Mouse (Mus musculus) adrenal gland (tissue): ENCODE measurements around the gene Fgf10.

Experiments used
- intact Hi-C: fragments of 180-260 bp; cut with DNase I; formaldehyde crosslinking; loops from one replicate; pipeline ENCODE4 v1.15.1; 2025
- long read RNA-seq, 2 experiments: library from polyadenylated mRNA; unstranded; transcript quantifications; one replicate each; pipeline ENCODE4 v2.0.0; 2020; ENCODE audit warnings: borderline replicate concordance in 1 of 2; ENCODE audit not compliant: insufficient replicate concordance in 1 of 2

Gene Fgf10
- long read RNA-seq, experiment 1, result 0 reads
- long read RNA-seq, experiment 2, result 0 reads

- intact Hi-C loops, result no loop called here
These were observed at the start of gene Fgf10 for GRCm38 (mm10) chr13:118669491-118669890. Gene Fgf10 (plus strand): TSS chr13:118669791.

DNA sequence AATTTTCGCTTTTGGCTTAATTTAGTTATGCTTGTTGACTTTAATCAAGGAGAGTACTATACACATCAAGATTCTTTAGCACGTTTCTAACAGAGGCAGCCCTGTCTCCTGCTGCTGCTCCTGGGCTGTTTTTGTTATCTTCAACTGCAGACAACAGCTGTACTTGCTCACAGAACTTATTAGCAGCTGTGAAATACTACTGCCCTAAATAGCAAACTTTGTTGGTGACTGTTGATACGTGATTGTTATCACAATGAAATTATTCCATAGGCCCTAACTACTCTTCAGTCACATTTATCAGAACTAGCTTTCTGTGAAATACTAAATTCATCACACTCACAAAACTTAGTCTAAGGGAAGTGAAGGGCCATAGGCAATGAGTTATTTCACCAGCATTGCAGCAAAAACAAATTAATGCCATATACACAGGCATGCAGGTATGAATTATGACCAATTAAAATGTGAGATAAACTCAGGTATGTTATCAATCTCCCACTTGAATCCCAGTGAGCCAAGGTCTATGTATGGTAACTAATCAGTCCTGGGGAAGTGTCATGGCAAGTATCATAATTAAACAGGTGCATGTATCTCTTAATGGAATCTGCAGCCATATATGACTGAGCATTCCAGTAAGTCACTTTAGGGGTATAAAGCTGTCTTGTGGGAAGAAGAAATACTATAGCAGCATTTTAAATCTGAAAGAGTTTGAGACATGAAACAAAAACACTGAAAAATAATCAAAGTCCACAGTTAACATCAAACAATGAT is 39.7 kb upstream of the Fgf10 start:
- intact Hi-C loops, result no loop called here

DNA sequence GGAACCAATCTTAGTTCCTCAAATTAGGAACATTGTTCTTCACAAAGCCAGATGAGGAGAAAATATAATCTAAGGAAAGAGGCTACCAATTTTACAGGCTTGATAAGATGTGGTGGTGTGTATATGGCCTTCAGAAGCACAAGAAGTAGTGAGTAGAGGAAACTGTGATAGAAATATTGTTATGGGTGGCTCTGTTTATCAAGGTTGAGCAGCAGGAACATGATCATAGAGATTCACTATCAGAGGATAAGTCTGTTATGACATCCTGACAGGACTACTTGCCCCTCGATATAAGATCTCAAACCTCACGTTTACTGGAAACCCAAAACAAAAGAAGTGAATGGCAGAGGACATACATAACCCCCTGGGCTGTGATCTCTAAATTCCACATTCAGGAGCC is 38.1 kb upstream of the Fgf10 start:
- intact Hi-C loops, result no loop called here

GRCm38 (mm10) chr13:118636047-118636446 is 33.5 kb upstream of the Fgf10 start:
- intact Hi-C loops, result no loop called here

DNA sequence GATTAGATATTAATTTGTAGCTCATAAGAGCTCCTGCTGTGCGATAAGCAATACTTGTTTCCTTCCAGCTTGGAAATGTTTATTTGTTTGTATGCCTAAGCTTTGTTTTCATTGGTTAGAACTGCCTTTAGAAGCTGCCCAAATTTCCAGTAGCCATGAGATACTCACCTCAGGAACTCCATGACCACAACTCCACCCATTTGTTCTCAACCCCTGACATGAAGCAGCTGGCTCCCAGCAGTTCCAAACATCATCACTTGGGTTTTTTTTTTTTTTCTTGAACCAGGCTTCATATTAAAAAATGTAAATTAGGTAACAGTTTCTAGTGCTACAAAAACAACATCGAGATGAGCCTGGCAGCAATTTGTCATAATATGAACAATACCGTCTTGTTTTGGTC is 27.0 kb upstream of the Fgf10 start:
- intact Hi-C loops, result no loop called here

DNA sequence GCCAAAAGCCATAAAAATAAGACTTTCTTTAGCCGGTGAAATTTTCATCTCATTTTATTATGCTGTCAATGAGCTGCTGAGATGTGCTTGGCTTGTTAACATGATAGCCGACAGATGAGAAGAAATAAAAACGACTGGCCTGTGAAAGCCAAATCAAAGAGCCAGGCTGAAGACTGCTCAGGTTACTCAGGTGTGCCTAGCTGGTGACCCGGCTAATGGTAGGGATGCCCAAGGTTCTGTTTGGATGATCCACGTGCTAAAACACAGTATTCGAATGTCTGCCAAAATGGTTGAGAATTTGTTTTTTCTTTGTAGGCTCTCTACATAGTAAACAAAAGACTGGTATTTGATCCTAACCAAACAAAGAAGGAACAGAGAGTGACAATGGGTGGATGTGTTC is 26.5 kb upstream of the Fgf10 start:
- intact Hi-C loops, result no loop called here

GRCm38 (mm10) chr13:118656991-118657390 is 12.6 kb upstream of the Fgf10 start:
- intact Hi-C loops, result no loop called here

- intact Hi-C loops, result no loop called here
These were observed 11.6 kb upstream of the Fgf10 start for GRCm38 (mm10) chr13:118658031-118658430.

DNA sequence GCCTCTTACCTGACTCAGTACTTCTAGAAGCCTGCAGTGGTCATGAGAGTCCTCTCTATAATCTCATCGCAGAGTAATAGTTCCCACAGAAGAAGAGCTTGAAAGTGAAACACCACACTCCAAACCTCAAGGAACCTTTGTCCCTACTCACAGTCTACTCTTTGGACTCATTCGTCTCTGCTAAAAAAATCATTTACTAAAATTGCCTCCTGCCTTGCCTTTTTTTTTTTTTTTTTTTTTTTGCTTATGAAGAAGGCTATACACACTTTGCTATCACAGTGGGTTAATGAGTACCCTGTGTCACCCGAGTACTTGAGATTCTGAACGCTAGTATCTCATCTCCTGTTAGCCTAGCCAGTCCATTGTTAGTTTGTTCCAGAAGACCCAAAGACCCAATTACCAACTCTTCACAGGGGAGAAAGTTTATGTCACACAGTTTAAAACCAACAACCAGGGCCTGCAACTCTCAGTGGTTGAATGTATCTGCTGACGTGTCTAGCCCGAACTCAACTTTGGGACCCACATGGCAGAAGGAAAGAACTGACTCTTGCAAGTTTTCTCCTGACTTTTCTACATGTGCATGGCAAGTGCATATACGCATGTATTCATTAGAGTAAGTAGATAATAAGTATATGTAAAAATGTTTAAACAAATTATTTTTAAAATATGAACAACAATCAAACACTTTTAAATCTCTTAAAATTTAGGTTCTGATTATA is 10.8 kb upstream of the Fgf10 start:
- intact Hi-C loops, result no loop called here

GRCm38 (mm10) chr13:118661664-118662063 is 7.9 kb upstream of the Fgf10 start:
- intact Hi-C loops, result no loop called here

DNA sequence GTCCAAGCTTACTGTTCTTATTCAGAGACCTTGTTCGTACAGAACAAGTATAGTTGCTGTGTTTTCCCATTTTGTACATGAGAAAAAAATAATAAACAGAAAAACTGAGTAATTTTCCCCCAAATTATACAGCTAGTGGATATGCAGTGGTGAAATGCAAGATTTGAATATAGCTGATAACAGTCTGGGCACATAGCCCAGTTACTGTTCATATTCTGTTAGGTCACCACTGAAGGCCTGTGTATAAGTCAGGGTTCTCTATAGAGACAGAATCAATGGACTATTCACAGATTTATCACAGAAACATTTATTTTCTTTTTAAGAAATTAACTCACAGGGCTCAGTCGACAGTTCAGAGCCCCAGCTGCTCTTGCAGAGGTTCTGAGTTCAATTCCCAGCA is 4.7 kb upstream of the Fgf10 start:
- intact Hi-C loops, result no loop called here

DNA sequence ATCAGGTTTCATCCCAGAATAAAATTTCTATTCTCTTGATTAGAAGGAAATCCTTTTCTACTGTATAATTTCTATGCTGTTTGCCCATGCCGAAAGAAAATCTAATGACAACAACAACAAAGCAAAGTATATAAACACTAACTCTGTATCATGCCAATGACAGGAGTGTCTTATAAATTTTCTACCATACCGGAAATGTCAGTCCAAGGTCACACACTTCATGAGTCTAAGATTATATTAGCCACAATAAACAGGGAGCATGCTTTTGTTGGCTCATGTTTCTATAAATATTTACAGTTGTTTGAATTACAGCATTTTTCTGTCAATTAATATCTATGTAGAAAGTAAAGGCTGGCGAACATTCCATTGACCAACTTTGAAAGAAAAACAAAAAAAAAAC is 9.6 kb downstream of the Fgf10 start:
- intact Hi-C loops, result no loop called here

DNA sequence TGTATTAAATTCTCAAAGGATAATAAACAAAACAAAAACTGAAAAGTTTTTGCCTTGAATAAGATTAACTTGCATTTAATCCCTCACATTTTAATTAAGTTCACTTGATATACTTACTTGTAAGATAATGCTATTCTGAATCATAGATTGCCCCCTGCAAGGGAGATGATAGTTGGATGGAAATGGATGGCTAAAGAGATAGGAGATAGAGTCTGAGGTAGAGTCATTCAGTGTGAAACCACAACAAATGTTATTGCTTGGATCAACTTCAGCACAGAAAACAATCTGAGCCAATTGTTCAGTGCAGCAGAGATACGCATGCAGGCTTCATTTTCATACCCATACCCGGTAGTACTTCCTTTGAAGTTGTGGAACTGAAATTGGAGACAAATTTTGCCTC is 23.5 kb downstream of the Fgf10 start:
- intact Hi-C loops, result no loop called here

DNA sequence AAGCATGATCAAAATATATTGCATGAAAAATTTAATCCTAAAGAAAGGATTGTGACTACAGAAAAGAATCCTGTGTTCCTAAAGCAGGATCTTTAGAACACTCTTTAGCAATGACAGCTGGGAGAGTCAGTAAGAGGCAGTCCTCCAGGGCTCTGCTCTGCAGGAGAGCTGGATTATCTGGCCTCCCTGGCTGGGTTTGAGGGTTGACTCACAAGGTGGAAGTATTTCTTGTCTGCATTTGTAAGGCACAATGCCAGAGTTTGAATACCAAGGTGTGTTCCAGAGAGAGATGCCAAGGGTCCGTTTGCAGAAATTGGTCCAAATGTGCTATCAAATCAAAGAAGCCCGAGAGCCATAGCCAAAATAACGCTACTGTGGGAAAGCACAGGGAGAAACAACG is 25.5 kb downstream of the Fgf10 start:
- intact Hi-C loops, result no loop called here

- intact Hi-C loops, result no loop called here
These were observed 34.1 kb downstream of the Fgf10 start for GRCm38 (mm10) chr13:118703727-118704126.

- intact Hi-C loops, result no loop called here
These were observed 36.1 kb downstream of the Fgf10 start for GRCm38 (mm10) chr13:118705716-118706115.

- intact Hi-C loops, result no loop called here
These were observed 40.3 kb downstream of the Fgf10 start for GRCm38 (mm10) chr13:118709912-118710311.

DNA sequence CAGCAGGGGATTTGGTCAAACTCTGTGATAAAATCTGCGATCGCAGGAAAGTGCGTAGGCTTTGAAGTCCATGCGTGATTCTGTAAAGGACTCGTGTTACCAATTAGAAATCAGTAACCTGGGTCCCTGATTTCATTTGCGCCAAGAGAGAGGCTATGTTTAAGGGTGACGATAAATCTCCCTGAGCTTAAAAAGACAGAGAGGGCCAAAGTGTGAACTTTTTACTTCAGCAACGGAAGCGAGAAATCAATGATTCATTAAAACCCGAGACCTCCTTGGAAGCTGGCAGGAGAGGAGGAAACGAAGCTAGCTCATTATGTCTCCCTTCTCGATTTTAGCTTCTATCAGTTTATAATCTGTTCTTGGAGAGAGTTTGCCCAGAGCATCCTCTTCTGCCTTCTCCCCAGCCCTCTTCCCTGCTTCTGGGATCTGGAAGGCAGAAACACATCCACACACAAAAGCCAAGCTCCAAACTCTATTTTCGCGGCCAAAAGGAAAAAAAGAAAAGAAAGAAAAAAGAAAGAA is 44.1 kb downstream of the Fgf10 start:
- intact Hi-C loops, result no loop called here

DNA sequence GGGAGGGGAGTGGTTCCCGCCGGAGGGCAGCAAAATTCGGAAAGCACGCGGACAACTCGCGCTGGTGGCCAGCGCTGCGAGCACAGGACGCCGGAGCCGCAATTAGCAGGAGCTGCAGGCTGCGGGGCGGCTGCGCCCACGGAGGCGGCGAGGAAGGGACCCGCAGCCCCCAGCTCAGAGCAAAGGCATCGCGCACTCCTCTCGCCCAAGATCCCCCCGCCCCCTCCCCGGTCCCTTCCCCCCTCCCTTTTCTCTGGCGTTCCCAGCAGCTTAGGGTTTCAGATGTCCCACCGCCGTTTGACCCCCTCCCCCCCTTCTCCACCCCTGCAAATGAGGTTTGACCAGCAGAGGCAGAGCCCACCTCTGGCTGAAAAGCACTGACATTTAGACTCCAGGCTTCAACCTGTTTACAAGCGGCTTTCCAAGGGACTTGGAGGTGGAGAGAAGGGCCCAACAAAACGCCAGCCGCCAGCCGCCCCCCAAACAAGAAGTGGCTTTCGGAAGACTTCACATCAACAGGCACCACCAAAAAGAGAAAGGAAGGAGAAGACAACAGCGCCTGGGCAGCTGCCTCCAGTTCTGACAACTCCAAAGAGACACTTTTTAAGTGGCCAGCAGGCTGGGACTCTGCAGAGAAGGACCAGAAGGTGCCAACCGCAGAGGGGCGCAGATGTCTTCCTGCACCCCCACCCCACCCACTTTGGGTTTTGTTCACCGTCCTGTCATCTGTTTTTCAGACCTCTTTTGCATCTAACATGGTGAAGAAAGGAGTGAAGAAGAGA is 44.9 kb downstream of the Fgf10 start:
- intact Hi-C loops, result no loop called here

GRCm38 (mm10) chr13:118715066-118716018 is 45.8 kb downstream of the Fgf10 start:
- intact Hi-C loops, result no loop called here

- intact Hi-C loops, result no loop called here
These were observed 46.7 kb downstream of the Fgf10 start for GRCm38 (mm10) chr13:118716265-118716664.
